ENCODE assay signal across 8 mouse cellular contexts in genomic region chr10:60080982-60081825, GRCm38 (mm10). TPM values are rescaled to one million over a fixed set of nuclear protein-coding genes. Genes with fewer than 3 reads are reported as not detected.
DNase-seq lines count a peak whose midpoint lies in the region; ATAC-seq and TF ChIP-seq lines count a peak whose summit lies in the region.

No protein-coding gene starts in this region.

- H3K4me2 ChIP-seq in forebrain, embryonic 11.5 days (ENCODE audit: low read depth, low read length, severe bottlenecking): no peak overlapping the region
- H3K4me2 ChIP-seq in liver, embryonic 14.5 days (ENCODE audit: low read depth): peak overlapping the region; percentile 29
- H3K4me2 ChIP-seq in stomach, embryonic 15.5 days: no peak overlapping the region

- H3K9ac ChIP-seq in forebrain, embryonic 11.5 days (ENCODE audit: low read length): no peak overlapping the region
- no peak overlapping the region for H3K9ac ChIP-seq in liver, embryonic 14.5 days (replicated peaks)
- no peak overlapping the region for H3K9ac ChIP-seq in stomach, embryonic 15.5 days

- TF ChIP-seq CTCF in liver, embryonic 14.5 days (IDR thresholded peaks at IDR 0.05; ENCODE audit: low read depth): no peak

- H3K4me3 ChIP-seq in forebrain, embryonic 10.5 days: no peak overlapping the region
- H3K4me3 ChIP-seq in forebrain, embryonic 11.5 days (ENCODE audit: low read depth, low read length): no peak overlapping the region
- H3K4me3 ChIP-seq in liver, embryonic 14.5 days (ENCODE audit: insufficient read depth in 1 of 2, low read depth in 2 of 2, low read length in 2 of 2): no peak overlapping the region
- no peak overlapping the region for H3K4me3 ChIP-seq in stomach, embryonic 15.5 days (replicated peaks)

- 83% methylated on average over 21 of the region's 21 CpGs for WGBS in forebrain, embryonic 10.5 days
- 80% methylated on average over 21 of the region's 21 CpGs for WGBS in forebrain, embryonic 11.5 days
- 49% methylated on average over 21 of the region's 21 CpGs for WGBS in liver, embryonic 14.5 days (ENCODE audit: insufficient replicate concordance)
- WGBS in stomach, embryonic 15.5 days: 47% methylated on average over 21 of the region's 21 CpGs

- H3K4me1 ChIP-seq in forebrain, embryonic 10.5 days: peaks cover 25% of the 10 kb centered on the region
- H3K4me1 ChIP-seq in forebrain, embryonic 11.5 days (replicated peaks; ENCODE audit: control insufficient read depth, insufficient read depth, low read length): 0 out of 2 replicates have a peak, but pooled peaks cover 2% of the 10 kb centered on the region
- H3K4me1 ChIP-seq in liver, embryonic 14.5 days (replicated peaks; ENCODE audit: control insufficient read depth in 2 of 2, insufficient read depth in 2 of 2, low read length in 1 of 2): peaks cover 41 to 64% of the 10 kb centered on the region in 2 experiments
- peaks cover 30% of the 10 kb centered on the region for H3K4me1 ChIP-seq in stomach, embryonic 15.5 days

- H3K27ac ChIP-seq in forebrain, embryonic 10.5 days: peak overlapping the region; percentile 33; the same call in 1 of the 2 replicates
- no peak overlapping the region for H3K27ac ChIP-seq in forebrain, embryonic 11.5 days (ENCODE audit: low read depth, low read length)
- H3K27ac ChIP-seq in liver, embryonic 14.5 days: peak overlapping the region; percentile 84
- H3K27ac ChIP-seq in stomach, embryonic 15.5 days: peak overlapping the region; percentile 57

- TF ChIP-seq EP300 in liver, embryonic 14.5 days (IDR thresholded peaks at IDR 0.05; ENCODE audit: low read depth): no peak

- H3K27me3 ChIP-seq in forebrain, embryonic 10.5 days (ENCODE audit: poor library complexity, severe bottlenecking): no peaks in the 10 kb centered on the region
- H3K27me3 ChIP-seq in forebrain, embryonic 11.5 days (ENCODE audit: control insufficient read depth, insufficient read depth, low read length): no peaks in the 10 kb centered on the region
- no peaks in the 10 kb centered on the region for H3K27me3 ChIP-seq in liver, embryonic 14.5 days (ENCODE audit: control insufficient read depth, insufficient read depth, low read length)
- H3K27me3 ChIP-seq in stomach, embryonic 15.5 days (replicated peaks): no peaks in the 10 kb centered on the region

- no peak for ATAC-seq in forebrain, embryonic 11.5 days (replicated peaks; ENCODE audit: low FRiP score)
- no peak for ATAC-seq in liver, embryonic 14.5 days (ENCODE audit: insufficient read depth)
- peak; percentile 13; the same call in 1 of the 2 replicates for ATAC-seq in stomach, embryonic 15.5 days (ENCODE audit: insufficient read depth, low FRiP score, low read depth)

- no peaks in the 10 kb centered on the region for H3K36me3 ChIP-seq in forebrain, embryonic 10.5 days (replicated peaks)
- H3K36me3 ChIP-seq in forebrain, embryonic 11.5 days (ENCODE audit: control insufficient read depth, insufficient read depth, low read length): no peaks in the 10 kb centered on the region
- no peaks in the 10 kb centered on the region for H3K36me3 ChIP-seq in liver, embryonic 14.5 days (replicated peaks; ENCODE audit: control insufficient read depth, insufficient read depth, low read depth)
- no peaks in the 10 kb centered on the region for H3K36me3 ChIP-seq in stomach, embryonic 15.5 days

- DNase-seq in forebrain, embryonic 10.5 days (ENCODE audit: extremely low spot score, low spot score): no peak
- DNase-seq in forebrain, embryonic 11.5 days (ENCODE audit: low spot score): no peak
- peak; percentile 37 for DNase-seq in R1 (ENCODE audit: low read depth, low spot score)
- DNase-seq in gastrocnemius, adult 8-10 months (ENCODE audit: low spot score in 2 of 2): peak; percentile 43 to 50
- peak; percentile 86 for DNase-seq in induced T-regulatory cell, adult 2 months (ENCODE audit: low read depth)
- DNase-seq in liver, embryonic 14.5 days (ENCODE audit: low read depth in 3 of 3, low spot score in 3 of 3): no peak
- DNase-seq in adrenal gland, postnatal 25 days: no peak

- H3K9me3 ChIP-seq in forebrain, embryonic 10.5 days: no peaks in the 10 kb centered on the region
- H3K9me3 ChIP-seq in forebrain, embryonic 11.5 days (ENCODE audit: control insufficient read depth, low read length): no peaks in the 10 kb centered on the region
- H3K9me3 ChIP-seq in liver, embryonic 14.5 days (ENCODE audit: control insufficient read depth, low read length): no peaks in the 10 kb centered on the region
- H3K9me3 ChIP-seq in stomach, embryonic 15.5 days: no peaks in the 10 kb centered on the region

RNA-seq across cellular contexts. Expression of gene Spock2, which starts 24.8 kb away (rescaled TPM):
- polyA plus RNA-seq in forebrain, embryonic 10.5 days (2016; fragmentation: Nextera tagmentation; extraction: Ambion mirVana): 3.2 and 3.5 TPM in 2 replicates
- 5.5 and 5.7 TPM in 2 replicates for polyA plus RNA-seq in forebrain, embryonic 11.5 days (2014; fragmentation: Nextera tagmentation; extraction: Ambion mirVana)
- 1 to 10 TPM; 2.8 to 7.0 (median 5.4) TPM for total RNA-seq in gastrocnemius, adult 8-10 months (2022)
- 0.04 and 0.12 TPM in 2 replicates for polyA plus RNA-seq in liver, embryonic 14.5 days (2012; rRNA removed)
- 0.04 and 0.06 TPM in 2 replicates for polyA plus RNA-seq in liver, embryonic 14.5 days (2014; fragmentation: Nextera tagmentation; extraction: Ambion mirVana)
- polyA plus RNA-seq in stomach, embryonic 15.5 days (2015; fragmentation: Nextera tagmentation; extraction: Ambion mirVana): 5.3 and 6.1 TPM in 2 replicates
- 27.3 and 35.2 TPM in 2 replicates for total RNA-seq in adrenal gland, postnatal 25 days (2021)

Comparison
In these comparisons a context has a peak if more than half of its experiments do, and no peak if none do; other contexts are left out.
1. DNase-seq: peak in R1 (single experiment), gastrocnemius, adult 8-10 months (2 of 2) and induced T-regulatory cell, adult 2 months (single experiment); none in forebrain, embryonic 10.5 days (single experiment), forebrain, embryonic 11.5 days (single experiment), liver, embryonic 14.5 days (0 of 3) and adrenal gland, postnatal 25 days (single experiment).